Mouse (Mus musculus): ENCODE measurements around the gene Serpinb6c. TPM values are rescaled to one million over a fixed set of nuclear protein-coding genes. Genes with fewer than 3 reads are reported as not detected.

The Serpinb6c gene
- polyA plus RNA-seq, 1 experiment from 2014 or later = 4.4 TPM

- no peaks in the 10 kb centered on the region for H3K9me3 ChIP-seq
- ATAC-seq (ENCODE audit: insufficient number of reproducible peaks, low FRiP score, low TSS enrichment, low read depth) = no peak
- peaks cover 12% of the 10 kb centered on the region; the same call in 1 of the 2 replicates for H3K36me3 ChIP-seq
- WGBS = 82% methylated on average over 2 of the region's 2 CpGs
- no peaks in the 10 kb centered on the region for H3K27me3 ChIP-seq
- H3K4me3 ChIP-seq = no peak overlapping the region
- H3K4me2 ChIP-seq = no peak overlapping the region
- H3K27ac ChIP-seq = no peak overlapping the region
- H3K9ac ChIP-seq = no peak overlapping the region
- H3K4me1 ChIP-seq = peaks cover 8% of the 10 kb centered on the region
Measured at GRCm38 (mm10) chr13:33930281-33930680, 24.8 kb upstream of the Serpinb6c start.

DNA sequence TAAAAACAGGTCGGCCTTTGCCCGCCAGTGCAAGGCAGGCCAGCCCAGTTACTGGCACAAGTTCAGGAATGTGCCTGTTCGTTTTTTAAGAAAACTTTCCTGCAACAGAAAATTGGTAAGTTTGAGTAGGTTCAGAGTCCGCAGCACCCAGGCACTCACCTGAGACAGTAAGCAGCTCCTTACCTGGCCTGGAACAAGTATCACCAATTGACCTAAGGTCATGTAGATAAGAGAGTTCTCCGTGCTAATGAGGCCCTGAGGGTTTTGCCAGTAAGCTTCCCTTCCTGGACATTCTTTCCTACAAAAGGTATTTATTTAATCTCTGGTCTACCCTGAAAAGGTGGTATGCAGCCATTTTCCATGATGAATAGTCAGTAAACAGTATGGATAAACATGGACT, 16.2 kb upstream of the Serpinb6c start:
- no peak overlapping the region for H3K27ac ChIP-seq
- 84% methylated on average over 5 of the region's 5 CpGs for WGBS
- no peaks in the 10 kb centered on the region for H3K4me1 ChIP-seq
- no peak overlapping the region for H3K9ac ChIP-seq
- no peaks in the 10 kb centered on the region for H3K9me3 ChIP-seq
- no peak overlapping the region for H3K4me2 ChIP-seq
- H3K36me3 ChIP-seq = peaks cover 60% of the 10 kb centered on the region
- no peak for ATAC-seq (ENCODE audit: insufficient number of reproducible peaks, low FRiP score, low TSS enrichment, low read depth)
- no peak overlapping the region for H3K4me3 ChIP-seq
- no peaks in the 10 kb centered on the region for H3K27me3 ChIP-seq

DNA sequence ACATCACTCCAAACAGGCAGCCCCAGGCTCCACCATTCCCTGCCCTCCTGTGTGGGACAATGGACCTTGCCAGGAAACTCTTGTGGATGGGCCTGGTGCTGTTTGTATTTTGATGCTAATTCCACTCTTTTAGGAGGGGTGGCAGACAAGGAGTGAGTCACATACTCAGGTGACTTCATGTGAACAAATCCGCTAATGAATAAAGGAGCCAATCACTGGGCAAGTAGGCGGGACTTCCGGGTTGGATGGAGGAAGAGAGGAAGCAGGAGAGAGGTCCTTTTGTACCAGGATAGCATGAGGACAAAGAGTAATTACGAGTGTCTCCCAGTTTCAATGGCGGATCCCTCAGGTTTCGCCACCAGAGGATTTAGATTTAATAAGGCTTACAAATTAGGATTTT, 15.5 kb upstream of the Serpinb6c start:
- no peak for ATAC-seq (ENCODE audit: insufficient number of reproducible peaks, low FRiP score, low TSS enrichment, low read depth)

DNA sequence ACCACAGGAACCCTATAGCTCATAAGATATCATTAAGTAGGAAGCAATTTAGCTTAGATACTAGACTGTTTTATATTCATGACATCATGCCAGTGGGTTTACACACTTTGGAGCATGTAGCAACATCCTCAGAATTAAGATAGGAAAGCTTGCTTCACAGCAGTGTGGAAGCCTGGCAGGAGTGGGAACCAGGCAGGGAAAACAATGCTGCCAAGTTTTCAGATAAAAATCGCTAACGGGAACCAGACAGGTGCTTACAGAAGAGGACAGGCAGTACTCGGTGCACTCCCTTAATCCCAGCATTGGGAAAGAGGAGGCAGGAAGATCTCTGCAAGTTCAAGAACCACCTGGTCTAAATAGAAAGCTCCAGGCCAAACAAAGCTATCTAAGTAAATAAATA, 1.3 kb upstream of the Serpinb6c start:
- H3K9ac ChIP-seq = no peak overlapping the region

More for the DNA sequence above, 15.5 kb upstream of the Serpinb6c start:
- no peaks in the 10 kb centered on the region for H3K9me3 ChIP-seq
- H3K36me3 ChIP-seq = peaks cover 64% of the 10 kb centered on the region
- H3K27ac ChIP-seq = no peak overlapping the region
- no peak overlapping the region for H3K4me3 ChIP-seq
- no peak overlapping the region for H3K9ac ChIP-seq
- no peaks in the 10 kb centered on the region for H3K4me1 ChIP-seq
- no peaks in the 10 kb centered on the region for H3K27me3 ChIP-seq
- H3K4me2 ChIP-seq = no peak overlapping the region
- 91% methylated on average over 6 of the region's 6 CpGs for WGBS

GRCm38 (mm10) chr13:33903290-33903689, 2.2 kb downstream of the Serpinb6c start:
- Histone ChIP-seq H3K4me3 (no peak overlapping the region), H3K9me3 (no peaks in the 10 kb centered on the region), H3K27ac (no peak overlapping the region), H3K4me2 (no peak overlapping the region), H3K4me1 (no peaks in the 10 kb centered on the region), H3K36me3 (no peaks in the 10 kb centered on the region), H3K27me3 (no peaks in the 10 kb centered on the region), H3K9ac (no peak overlapping the region)
- ATAC-seq (ENCODE audit: insufficient number of reproducible peaks, low FRiP score, low TSS enrichment, low read depth) = no peak
- 82% methylated on average over 2 of the region's 2 CpGs for WGBS

More for the DNA sequence above, 1.3 kb upstream of the Serpinb6c start:
- H3K4me1 ChIP-seq = no peaks in the 10 kb centered on the region
- H3K27me3 ChIP-seq = no peaks in the 10 kb centered on the region
- WGBS = 82% methylated on average over 3 of the region's 3 CpGs
- no peak for ATAC-seq (ENCODE audit: insufficient number of reproducible peaks, low FRiP score, low TSS enrichment, low read depth)
- H3K4me3 ChIP-seq = no peak overlapping the region
- H3K9me3 ChIP-seq = no peaks in the 10 kb centered on the region
- H3K27ac ChIP-seq = no peak overlapping the region
- no peak overlapping the region for H3K4me2 ChIP-seq
- no peaks in the 10 kb centered on the region for H3K36me3 ChIP-seq

DNA sequence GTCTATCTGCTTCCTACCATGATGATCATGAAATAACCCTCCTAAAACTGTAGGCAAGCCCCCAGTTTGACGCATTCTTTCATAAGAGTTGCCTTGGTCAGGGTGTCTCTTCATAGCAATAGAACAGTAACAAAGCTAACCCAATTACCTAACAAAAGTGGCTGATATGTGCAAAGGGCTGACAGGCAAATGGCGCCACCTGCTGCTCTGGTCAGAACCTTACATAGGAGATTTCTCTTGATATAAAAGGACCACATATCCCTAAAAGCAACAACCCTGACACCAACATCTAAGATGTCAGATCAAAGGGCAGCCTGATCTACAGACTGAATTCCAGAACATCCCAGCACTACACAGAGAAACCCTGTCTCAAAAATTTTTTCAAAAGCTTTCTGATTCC, 11.3 kb downstream of the Serpinb6c start:
- no peaks in the 10 kb centered on the region for H3K36me3 ChIP-seq
- H3K4me1 ChIP-seq = no peaks in the 10 kb centered on the region
- H3K9ac ChIP-seq = no peak overlapping the region
- no peaks in the 10 kb centered on the region for H3K9me3 ChIP-seq
- no peak overlapping the region for H3K4me2 ChIP-seq
- no peak for ATAC-seq (ENCODE audit: insufficient number of reproducible peaks, low FRiP score, low TSS enrichment, low read depth)
- WGBS = 52% methylated on average over 2 of the region's 2 CpGs
- H3K27ac ChIP-seq = no peak overlapping the region
- no peaks in the 10 kb centered on the region for H3K27me3 ChIP-seq
- no peak overlapping the region for H3K4me3 ChIP-seq

DNA sequence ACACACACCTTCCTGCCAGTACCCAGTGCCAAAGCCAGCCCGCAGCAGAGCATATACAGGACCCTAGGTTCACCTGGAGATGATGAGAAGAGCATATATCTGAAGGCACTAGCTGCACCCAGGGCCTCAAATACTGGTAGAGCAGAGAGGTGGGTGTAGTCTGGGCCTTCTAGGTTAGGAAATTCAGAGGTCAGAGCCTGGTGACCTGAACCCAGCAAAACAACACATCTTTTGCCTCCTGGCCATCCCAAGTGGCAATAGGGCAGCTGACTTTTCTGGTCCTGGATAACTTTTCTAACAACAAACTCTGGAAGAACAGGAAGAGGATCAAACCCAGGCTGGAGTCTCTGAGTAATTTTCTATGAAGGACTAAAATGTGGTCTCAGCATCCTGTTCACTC, 62.2 kb downstream of the Serpinb6c start, which contains the start of gene Serpinb6e:
TSS of gene Serpinb6e (minus strand) at position 101 of the 400 bp plus-strand sequence.
- no peaks in the 10 kb centered on the region for H3K27me3 ChIP-seq
- H3K9ac ChIP-seq = no peak within 1 kb of the TSS
- H3K27ac ChIP-seq = no peak within 1 kb of the TSS
- WGBS = 57% methylated on average over 1 of the region's 1 CpGs
- H3K4me3 ChIP-seq = no peak within 1 kb of the TSS
- no peaks in the 10 kb centered on the region for H3K4me1 ChIP-seq
- no peak for ATAC-seq (ENCODE audit: insufficient number of reproducible peaks, low FRiP score, low TSS enrichment, low read depth)
- H3K4me2 ChIP-seq = no peak within 1 kb of the TSS
- H3K36me3 ChIP-seq = no peaks in the 10 kb centered on the region
- H3K9me3 ChIP-seq = no peaks in the 10 kb centered on the region

DNA sequence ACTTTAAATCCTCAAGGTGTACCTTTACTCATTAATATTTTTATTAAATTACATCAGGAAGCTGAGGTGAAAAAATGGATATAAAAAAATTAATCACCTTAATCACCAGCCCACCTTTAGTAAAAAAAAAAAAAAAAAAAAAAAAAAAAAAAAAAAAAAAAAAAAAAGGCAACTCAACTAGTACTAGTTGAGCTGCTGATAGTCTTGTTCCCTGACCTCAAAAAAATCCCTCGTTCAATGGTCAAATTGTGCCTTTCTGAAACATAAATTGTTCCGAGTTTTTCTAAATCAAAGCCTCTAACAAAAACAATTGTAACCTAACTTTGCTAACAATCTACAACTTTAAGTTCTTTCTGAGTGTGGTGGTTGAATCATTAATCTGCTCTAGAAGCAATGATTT, 74.8 kb downstream of the Serpinb6c start:
- WGBS = 81% methylated on average over 2 of the region's 2 CpGs
- no peaks in the 10 kb centered on the region for H3K4me1 ChIP-seq
- ATAC-seq (ENCODE audit: insufficient number of reproducible peaks, low FRiP score, low TSS enrichment, low read depth) = no peak
- H3K9ac ChIP-seq = no peak overlapping the region
- no peaks in the 10 kb centered on the region for H3K36me3 ChIP-seq
- H3K4me2 ChIP-seq = no peak overlapping the region
- no peaks in the 10 kb centered on the region for H3K9me3 ChIP-seq
- no peaks in the 10 kb centered on the region for H3K27me3 ChIP-seq
- H3K4me3 ChIP-seq = no peak overlapping the region
- no peak overlapping the region for H3K27ac ChIP-seq

Other genes with a start within 250 kb of the Serpinb6c start
- gene Serpinb6d, start 244.3 kb downstream of the Serpinb6c start, polyA plus RNA-seq (2015; fragmentation: Nextera tagmentation; extraction: Ambion mirVana) = not detected in 2 replicates
- not detected in 2 replicates for gene Serpinb6e, start 62.3 kb downstream of the Serpinb6c start, polyA plus RNA-seq (2015; fragmentation: Nextera tagmentation; extraction: Ambion mirVana)
- gene Nqo2, start 59.0 kb upstream of the Serpinb6c start, polyA plus RNA-seq (2015; fragmentation: Nextera tagmentation; extraction: Ambion mirVana) = 13.8 and 19.5 TPM in 2 replicates
- 16.7 and 19.2 TPM in 2 replicates for gene Ripk1, start 96.7 kb upstream of the Serpinb6c start, polyA plus RNA-seq (2015; fragmentation: Nextera tagmentation; extraction: Ambion mirVana)
- 67.3 and 71.8 TPM in 2 replicates for gene Serpinb6a, start 97.1 kb upstream of the Serpinb6c start, polyA plus RNA-seq (2015; fragmentation: Nextera tagmentation; extraction: Ambion mirVana)
- gene Bphl, start 131.9 kb upstream of the Serpinb6c start, polyA plus RNA-seq (2015; fragmentation: Nextera tagmentation; extraction: Ambion mirVana) = 38.9 and 45.0 TPM in 2 replicates
- gene Tubb2a, start 172.3 kb upstream of the Serpinb6c start, polyA plus RNA-seq (2015; fragmentation: Nextera tagmentation; extraction: Ambion mirVana) = 188 and 249 TPM in 2 replicates
- 33.5 and 34.5 TPM in 2 replicates for gene Tubb2b, start 224.8 kb upstream of the Serpinb6c start, polyA plus RNA-seq (2015; fragmentation: Nextera tagmentation; extraction: Ambion mirVana)